Mouse (Mus musculus) hindbrain, embryonic 16.5 days (tissue): ENCODE data around the gene Gck. TPM values are rescaled to one million over a fixed set of nuclear protein-coding genes. Genes with fewer than 3 reads are reported as not detected.

Experiments
- ATAC-seq: fragments of 200-750 bp; cut with Nextera tagmentation; 2 replicates; pipeline ENCODE4 v1.8.0; 2017; ENCODE audit warnings: moderate TSS enrichment, moderate library complexity
- H3K27ac ChIP-seq: fragments of 300-500 bp; sonication (generic); 2 replicates; pipeline ENCODE4 v1.5.1; 2014; ENCODE audit warnings: low read depth, mild to moderate bottlenecking, control low read depth, low read length, moderate library complexity
- H3K27me3 ChIP-seq: fragments of 300-500 bp; sonication (generic); replicated peaks from 2 replicates; pipeline ENCODE4 v1.6.1; 2014; ENCODE audit warnings: low read length; ENCODE audit not compliant: control insufficient read depth, insufficient read depth
- H3K36me3 ChIP-seq: fragments of 300-500 bp; sonication (generic); 2 replicates; pipeline ENCODE4 v1.6.1; 2014; ENCODE audit warnings: mild to moderate bottlenecking, low read length, moderate library complexity, mixed read lengths; ENCODE audit not compliant: control insufficient read depth, insufficient read depth
- H3K4me1 ChIP-seq: fragments of 300-500 bp; sonication (generic); 2 replicates; pipeline ENCODE4 v1.6.1; 2014; ENCODE audit warnings: low read depth, low read length; ENCODE audit not compliant: control insufficient read depth, insufficient read depth
- H3K4me2 ChIP-seq: fragments of 300-500 bp; sonication (generic); 2 replicates; pipeline ENCODE4 v1.6.1; 2014; ENCODE audit warnings: mild to moderate bottlenecking, low read length, control low read depth, moderate library complexity
- H3K4me3 ChIP-seq: fragments of 300-500 bp; sonication (generic); 2 replicates; pipeline ENCODE4 v1.5.1; 2014; ENCODE audit warnings: mild to moderate bottlenecking, low read length, control low read depth, moderate library complexity
- H3K9ac ChIP-seq: fragments of 300-500 bp; sonication (generic); 2 replicates; pipeline ENCODE4 v1.6.1; 2014; ENCODE audit warnings: low read depth, mild to moderate bottlenecking, control low read depth, low read length, moderate library complexity
- H3K9me3 ChIP-seq: fragments of 300-500 bp; sonication (generic); 2 replicates; pipeline ENCODE4 v1.6.1; 2014; ENCODE audit warnings: mild to moderate bottlenecking, low read length, moderate library complexity; ENCODE audit not compliant: control insufficient read depth
- WGBS: fragments of 180-500 bp; shearing (Covaris S2); extraction: QIAGEN DNeasy Blood & Tissue Kit; methylation state at CpG from one replicate; pipeline ENCODE4 v1.1.7; 2014; 5-methylcytosine and 5-hydroxymethylcytosine counted together
- polyA plus RNA-seq: library from polyadenylated mRNA; unstranded; fragments of >200 nt; fragmentation: Nextera tagmentation; extraction: Ambion mirVana; gene quantifications from 2 replicates; pipeline ENCODE4 v1.2.1, GENCODE M21; 2015

Gck gene
- polyA plus RNA-seq = 5.7 and 6.6 TPM in 2 replicates

DNA sequence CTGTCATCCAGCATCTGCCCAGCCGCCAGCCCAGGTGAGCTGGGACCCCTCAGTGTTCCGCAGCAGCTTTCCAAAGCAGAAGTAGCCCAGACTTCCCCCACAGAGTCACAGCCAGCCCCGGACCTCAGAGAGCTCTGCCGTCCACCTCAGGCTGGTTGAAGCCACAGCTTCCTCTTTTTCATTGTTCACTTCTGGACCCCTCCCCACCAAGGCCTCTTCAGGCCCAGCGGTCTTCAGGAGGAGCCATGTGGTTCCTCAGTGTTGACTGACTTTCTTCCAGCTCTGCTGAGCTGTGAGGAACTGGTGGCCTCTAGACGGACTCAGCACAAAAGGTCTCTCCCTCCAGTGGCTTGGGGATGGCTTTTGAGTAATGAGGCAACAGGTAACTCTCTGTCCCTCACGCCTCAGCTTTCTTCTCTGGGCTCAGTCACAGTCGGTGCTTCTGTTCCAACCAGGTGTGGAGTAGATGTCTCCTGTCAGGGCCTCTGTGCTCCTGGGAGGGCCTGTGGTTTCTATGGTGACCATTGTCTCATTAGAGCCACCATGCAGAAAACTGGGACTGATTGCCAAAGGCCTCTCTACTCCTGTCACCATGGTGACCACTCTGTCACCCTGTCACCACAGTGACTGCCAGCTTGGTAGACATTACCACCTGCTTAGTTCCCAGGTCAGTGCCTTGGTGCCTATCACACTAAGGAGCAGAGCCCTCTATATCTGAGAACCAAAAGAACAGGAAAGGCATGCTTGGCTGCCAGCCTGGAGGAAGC lies at the start of gene Gck:
Gene Gck (minus strand): TSS at position 496 of the 767 bp plus-strand sequence.
- Histone ChIP-seq H3K4me3 (no peak within 1 kb of the TSS), H3K9ac (no peak within 1 kb of the TSS; the same call in 1 of the 2 replicates), H3K27me3 (no peaks in the 10 kb centered on the region), H3K4me1 (peaks cover 1% of the 10 kb centered on the region), H3K9me3 (no peaks in the 10 kb centered on the region), H3K27ac (no peak within 1 kb of the TSS), H3K4me2 (no peak within 1 kb of the TSS), H3K36me3 (no peaks in the 10 kb centered on the region)
- WGBS = 49% methylated on average over 8 of the region's 8 CpGs
- peak; percentile 61 for ATAC-seq

DNA sequence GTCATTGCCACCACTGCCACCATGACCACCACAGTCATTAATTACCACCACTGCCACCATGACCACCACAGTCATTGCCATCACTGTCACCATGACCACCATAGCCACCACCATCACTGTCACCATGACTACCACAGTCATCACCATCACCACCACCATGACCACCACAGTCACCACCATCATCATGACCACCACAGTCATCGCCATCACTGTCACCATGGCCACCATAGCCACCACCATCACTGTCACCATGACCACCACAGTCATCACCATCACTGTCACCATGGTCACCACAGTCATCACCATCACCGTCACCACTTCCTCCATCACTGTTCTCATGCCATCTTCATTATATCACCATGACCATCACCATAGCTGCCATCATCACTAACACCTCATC lies 48.6 kb upstream of the Gck start:
- peaks cover 14% of the 10 kb centered on the region for H3K4me1 ChIP-seq
- no peaks in the 10 kb centered on the region for H3K9me3 ChIP-seq
- WGBS = 96% methylated on average over 2 of the region's 2 CpGs
- H3K4me3 ChIP-seq = no peak overlapping the region
- H3K4me2 ChIP-seq = no peak overlapping the region
- ATAC-seq = no peak
- no peak overlapping the region for H3K9ac ChIP-seq
- H3K36me3 ChIP-seq = no peaks in the 10 kb centered on the region
- H3K27me3 ChIP-seq = no peaks in the 10 kb centered on the region
- no peak overlapping the region for H3K27ac ChIP-seq

GRCm38 (mm10) chr11:5995989-5996388 lies 46.1 kb upstream of the Gck start:
- H3K9ac ChIP-seq = no peak overlapping the region
- no peaks in the 10 kb centered on the region for H3K9me3 ChIP-seq
- no peak overlapping the region for H3K4me2 ChIP-seq
- peaks cover 13% of the 10 kb centered on the region for H3K4me1 ChIP-seq
- no peak overlapping the region for H3K4me3 ChIP-seq
- H3K27me3 ChIP-seq = no peaks in the 10 kb centered on the region
- peak; percentile 28 for ATAC-seq
- H3K27ac ChIP-seq = no peak overlapping the region
- whole genome bisulfite sequencing = 20% methylated on average over 8 of the region's 8 CpGs
- peaks cover 2% of the 10 kb centered on the region; the same call in 1 of the 2 replicates for H3K36me3 ChIP-seq

- Histone ChIP-seq H3K27me3 (no peaks in the 10 kb centered on the region), H3K4me2 (no peak overlapping the region), H3K36me3 (peaks cover 2% of the 10 kb centered on the region; the same call in 1 of the 2 replicates), H3K27ac (no peak overlapping the region), H3K9me3 (no peaks in the 10 kb centered on the region), H3K4me1 (peaks cover 4% of the 10 kb centered on the region), H3K9ac (no peak overlapping the region), H3K4me3 (no peak overlapping the region)
- 76% methylated on average over 3 of the region's 3 CpGs for WGBS
- ATAC-seq = no peak
Measured at GRCm38 (mm10) chr11:5994880-5995279, 45.0 kb upstream of the Gck start.

DNA sequence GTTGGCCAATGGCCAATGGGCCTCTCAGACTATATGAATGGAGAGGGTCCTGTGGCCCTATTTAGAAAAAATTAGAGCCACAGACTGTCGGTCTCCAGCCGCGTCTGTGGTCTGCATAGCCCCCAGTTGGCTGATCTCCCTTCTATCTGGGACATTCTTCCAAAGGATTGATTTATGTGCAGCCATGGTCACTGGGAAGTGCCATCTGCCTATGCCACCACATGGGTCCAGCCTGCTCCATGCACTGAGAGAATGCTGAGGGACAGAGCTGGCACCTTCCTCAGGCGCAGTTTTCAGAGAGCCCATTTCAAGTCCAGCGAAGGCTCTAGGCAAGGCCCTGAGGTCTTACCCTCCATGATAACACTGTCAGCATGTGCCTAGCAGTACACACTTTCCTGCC lies 44.3 kb upstream of the Gck start:
- WGBS = 72% methylated on average over 5 of the region's 5 CpGs
- Histone ChIP-seq H3K4me3 (no peak overlapping the region), H3K9ac (no peak overlapping the region), H3K4me2 (no peak overlapping the region), H3K9me3 (no peaks in the 10 kb centered on the region), H3K27me3 (no peaks in the 10 kb centered on the region), H3K4me1 (no peaks in the 10 kb centered on the region), H3K36me3 (peaks cover 2% of the 10 kb centered on the region; the same call in 1 of the 2 replicates), H3K27ac (no peak overlapping the region)
- peak; percentile 34; the same call in 1 of the 2 replicates for ATAC-seq

GRCm38 (mm10) chr11:5990910-5991309 lies 41.0 kb upstream of the Gck start:
- ATAC-seq = peak; percentile 48; the same call in 1 of the 2 replicates

DNA sequence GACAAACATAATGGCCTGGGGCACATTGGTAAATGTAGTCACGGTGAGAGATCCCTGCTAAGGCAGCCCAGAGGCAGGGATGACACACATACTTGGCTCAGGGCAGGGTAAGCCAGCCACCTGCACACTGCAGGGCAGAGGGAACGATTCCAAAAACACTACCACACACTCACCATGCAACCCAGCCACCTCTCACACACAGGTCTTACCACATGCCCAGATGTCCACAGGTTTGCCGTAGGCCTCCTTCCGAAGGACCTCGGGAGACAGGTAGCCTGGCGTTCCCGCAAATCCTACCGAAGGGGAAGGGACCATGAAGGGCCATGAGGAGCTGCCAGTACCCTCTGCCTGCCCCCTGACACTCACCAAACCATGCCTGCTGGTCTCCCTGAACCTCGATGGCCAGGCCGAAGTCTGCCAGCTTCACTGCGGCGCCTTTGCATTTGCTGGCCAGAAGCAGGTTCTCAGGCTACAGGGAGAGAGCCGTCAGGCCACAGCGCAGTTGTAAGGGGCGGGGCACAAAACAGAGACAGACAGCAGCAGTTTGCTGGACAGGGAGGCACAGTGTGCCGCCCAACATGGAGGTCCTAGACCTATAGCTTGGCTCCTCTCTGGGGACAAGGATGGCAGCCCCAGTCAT lies 40.2 kb upstream of the Gck start:
- Histone ChIP-seq H3K27ac (no peak overlapping the region), H3K4me3 (no peak overlapping the region), H3K36me3 (peaks cover 9% of the 10 kb centered on the region; the same call in 1 of the 2 replicates), H3K4me1 (no peaks in the 10 kb centered on the region), H3K9me3 (no peaks in the 10 kb centered on the region), H3K9ac (no peak overlapping the region), H3K27me3 (no peaks in the 10 kb centered on the region), H3K4me2 (no peak overlapping the region)
- WGBS = 89% methylated on average over 16 of the region's 16 CpGs
- ATAC-seq = no peak

More at GRCm38 (mm10) chr11:5990910-5991309, 41.0 kb upstream of the Gck start:
- H3K9me3 ChIP-seq = no peaks in the 10 kb centered on the region
- H3K9ac ChIP-seq = no peak overlapping the region
- H3K4me1 ChIP-seq = no peaks in the 10 kb centered on the region
- no peak overlapping the region for H3K4me2 ChIP-seq
- no peak overlapping the region for H3K4me3 ChIP-seq
- peaks cover 9% of the 10 kb centered on the region; the same call in 1 of the 2 replicates for H3K36me3 ChIP-seq
- H3K27ac ChIP-seq = no peak overlapping the region
- H3K27me3 ChIP-seq = no peaks in the 10 kb centered on the region
- WGBS = 28% methylated on average over 4 of the region's 4 CpGs

GRCm38 (mm10) chr11:5988126-5988525 lies 38.2 kb upstream of the Gck start:
- Histone ChIP-seq H3K27ac (no peak overlapping the region), H3K9ac (no peak overlapping the region), H3K36me3 (peaks cover 9% of the 10 kb centered on the region; the same call in 1 of the 2 replicates), H3K4me3 (no peak overlapping the region), H3K9me3 (no peaks in the 10 kb centered on the region), H3K4me2 (no peak overlapping the region), H3K4me1 (no peaks in the 10 kb centered on the region), H3K27me3 (no peaks in the 10 kb centered on the region)
- WGBS = 81% methylated on average over 10 of the region's 10 CpGs
- no peak for ATAC-seq

GRCm38 (mm10) chr11:5983629-5984028 lies 33.7 kb upstream of the Gck start:
- 91% methylated on average over 5 of the region's 5 CpGs for WGBS
- ATAC-seq = no peak

More at GRCm38 (mm10) chr11:5983629-5984028, 33.7 kb upstream of the Gck start:
- H3K4me3 ChIP-seq = no peak overlapping the region
- no peak overlapping the region for H3K4me2 ChIP-seq
- H3K36me3 ChIP-seq = peaks cover 11% of the 10 kb centered on the region; the same call in 1 of the 2 replicates
- H3K4me1 ChIP-seq = no peaks in the 10 kb centered on the region
- no peak overlapping the region for H3K27ac ChIP-seq
- H3K9me3 ChIP-seq = no peaks in the 10 kb centered on the region
- H3K9ac ChIP-seq = no peak overlapping the region
- H3K27me3 ChIP-seq = no peaks in the 10 kb centered on the region
